Mouse (Mus musculus) CD4-positive, CD25-positive, alpha-beta regulatory T cell, adult 2 months (primary cell): ENCODE measurements around the gene Pdzk1ip1.

Experiments used
- DNase-seq: peaks from one replicate; pipeline ENCODE4 v3.0.0-alpha.2; 2012; ENCODE audit warnings: low read depth, low spot score

Pdzk1ip1 gene

DNA sequence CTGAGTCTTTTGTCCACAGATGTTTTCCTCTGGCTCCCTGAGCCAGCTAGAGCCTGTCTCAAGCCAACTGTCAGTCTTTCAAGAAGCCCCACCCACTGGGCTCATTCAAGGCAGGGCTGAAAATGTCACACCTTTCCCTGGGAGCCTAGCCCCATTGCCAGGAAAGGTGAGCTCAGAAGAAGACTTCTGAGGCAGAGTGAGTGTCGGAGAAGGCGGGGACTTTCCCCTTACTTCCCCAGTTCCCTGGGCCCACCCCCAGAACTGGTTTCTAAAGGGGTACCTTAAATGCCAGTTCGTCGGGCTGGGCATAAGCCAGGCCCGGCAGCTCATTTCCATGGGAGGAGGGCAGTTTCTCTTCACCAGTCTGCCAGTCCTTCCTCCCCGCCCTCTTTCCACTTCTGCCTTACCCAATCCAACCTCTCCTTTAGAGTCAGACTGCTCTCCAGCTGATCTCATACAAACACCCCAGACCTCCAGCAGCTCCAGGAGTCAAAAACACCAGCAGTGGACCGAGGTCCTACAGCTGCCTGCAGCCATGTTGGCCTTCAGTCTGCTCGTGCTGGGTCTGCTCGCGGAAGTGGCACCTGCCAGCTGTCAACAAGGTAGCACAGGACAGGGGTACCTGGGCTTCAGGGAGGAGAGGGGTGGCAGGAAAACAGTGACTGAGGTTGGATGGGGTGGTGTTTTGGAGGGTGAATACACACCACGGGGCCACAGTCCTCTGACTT, at the start of gene Pdzk1ip1:
TSS of gene Pdzk1ip1 (plus strand) at position 98 of the 728 bp plus-strand sequence.
- DNase-seq = peak; percentile 26

- no peak for DNase-seq
Observed at GRCm38 (mm10) chr4:115045621-115046020, 42.9 kb upstream of the Pdzk1ip1 start.

DNA sequence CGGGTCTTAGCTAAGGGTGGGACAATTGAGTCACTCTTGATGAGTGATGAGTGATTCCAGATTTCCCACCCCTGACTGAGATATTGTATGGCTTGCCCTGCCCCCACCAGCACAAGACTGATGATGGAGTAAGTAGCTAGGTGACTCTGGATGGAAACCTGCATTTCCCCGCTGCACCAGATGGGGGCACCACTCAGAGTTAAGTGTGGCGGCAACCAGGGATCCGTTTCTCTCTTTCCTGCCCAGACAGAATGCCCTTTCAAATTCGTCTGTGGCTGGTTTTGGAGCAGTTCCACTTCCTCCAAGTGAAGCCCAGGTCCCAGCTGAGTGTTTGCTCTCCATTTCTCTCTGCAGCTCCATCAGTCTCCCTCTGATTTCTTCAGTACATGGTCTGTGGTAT, 40.8 kb upstream of the Pdzk1ip1 start:
- peak; percentile 80 for DNase-seq

- no peak for DNase-seq
Observed at GRCm38 (mm10) chr4:115048190-115048589, 40.3 kb upstream of the Pdzk1ip1 start.

DNA sequence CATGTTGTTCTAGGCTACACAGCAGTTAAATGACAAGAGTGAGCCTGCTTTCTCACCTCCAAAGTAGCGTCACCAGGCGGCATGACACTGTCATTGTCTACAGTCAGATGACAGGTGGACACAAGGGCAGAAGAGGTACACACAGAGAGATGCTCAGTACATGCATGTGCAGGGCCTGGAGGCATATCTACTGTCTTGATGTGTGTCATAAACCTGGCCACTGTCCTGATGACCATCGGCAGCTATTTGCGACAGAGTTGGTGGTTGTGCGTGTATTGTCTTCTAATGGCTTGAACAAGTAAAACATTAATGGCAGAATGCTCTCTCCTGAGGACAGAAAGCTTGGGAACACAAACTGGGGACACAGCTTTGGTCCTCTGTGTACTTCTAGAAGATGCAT, 37.3 kb upstream of the Pdzk1ip1 start:
- no peak for DNase-seq

DNA sequence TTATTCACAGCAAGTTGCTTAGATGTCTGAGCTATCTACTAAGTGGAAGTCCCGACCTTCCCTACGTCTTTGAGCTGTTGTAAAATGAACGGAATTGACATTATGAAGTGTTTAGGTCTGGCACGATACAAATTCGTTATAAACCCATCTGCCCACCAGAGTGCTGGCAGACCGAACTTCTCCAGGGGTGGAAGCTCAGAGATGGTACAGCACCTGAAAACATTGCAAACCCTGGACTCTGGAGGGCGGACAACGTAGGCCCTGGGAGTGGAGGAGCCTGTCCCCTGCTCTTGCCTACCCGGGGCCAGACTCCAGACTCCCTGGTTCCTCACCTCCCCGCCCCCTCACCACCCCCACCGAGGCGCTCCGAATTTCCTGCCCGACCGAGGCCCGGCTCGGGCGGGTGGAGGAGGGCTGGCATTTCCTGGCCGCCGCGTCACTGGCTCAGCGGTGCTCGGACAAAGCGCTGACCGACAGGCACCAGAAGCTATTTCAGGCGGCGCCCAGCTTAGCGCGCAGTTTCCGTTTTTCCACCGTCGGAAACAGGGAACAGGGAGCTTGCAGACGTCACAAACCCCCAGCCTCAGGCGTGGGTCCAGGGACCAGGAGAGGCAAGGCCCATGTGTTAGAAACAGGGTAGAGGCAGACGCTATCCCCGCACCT, 36.0 kb upstream of the Pdzk1ip1 start:
- peak; percentile 28 for DNase-seq

GRCm38 (mm10) chr4:115055044-115055443, 33.5 kb upstream of the Pdzk1ip1 start:
- no peak for DNase-seq

DNA sequence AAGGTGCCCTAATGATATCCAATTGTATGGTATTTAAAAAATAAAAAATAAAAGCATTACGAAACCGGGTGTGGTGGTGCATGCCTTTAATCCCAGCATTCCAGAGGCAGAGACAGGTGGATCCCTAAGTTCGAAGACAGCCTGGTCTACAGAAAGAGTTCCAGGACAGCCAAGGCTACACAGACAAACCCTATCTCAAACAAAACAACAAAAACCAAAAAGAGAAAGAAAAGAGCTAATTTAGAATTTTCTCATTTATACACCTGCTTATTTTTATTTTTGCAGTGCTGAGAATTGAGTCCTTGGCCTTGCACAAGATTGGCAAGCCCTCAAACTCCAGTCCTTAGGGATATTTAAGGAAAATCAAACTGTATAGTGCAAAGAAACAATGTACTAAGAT, 32.8 kb upstream of the Pdzk1ip1 start:
- DNase-seq = no peak

DNA sequence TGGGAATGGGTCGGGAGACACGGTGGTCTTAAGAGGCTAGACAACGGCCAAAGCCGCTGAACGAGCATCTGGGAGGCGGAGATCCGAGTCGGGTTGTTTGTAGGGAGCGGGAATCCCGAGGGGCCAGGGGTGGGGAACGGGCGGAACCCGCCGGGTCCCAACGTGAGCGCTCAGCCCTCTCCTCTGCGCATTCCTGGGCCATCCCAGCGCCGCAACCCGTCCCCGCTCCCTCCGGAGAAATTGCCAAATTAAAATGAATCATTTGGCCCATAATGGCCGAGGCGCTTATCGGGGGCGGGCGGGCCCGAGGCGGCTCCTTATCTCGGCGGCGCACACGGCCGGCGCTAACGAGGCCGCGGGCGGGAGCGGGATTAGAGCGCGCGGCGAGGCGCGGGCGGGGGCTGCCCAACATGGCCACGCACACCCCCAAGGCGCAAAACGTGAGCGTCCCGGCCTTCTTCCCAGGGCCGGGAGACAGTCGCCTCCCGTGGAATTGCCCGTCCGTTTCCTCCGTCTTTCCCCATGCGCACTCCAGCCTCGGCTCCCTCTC, 32.1 kb upstream of the Pdzk1ip1 start, which contains the start of gene Tal1:
TSS of gene Tal1 (plus strand) at position 56 of the 550 bp plus-strand sequence.
- peak; percentile 36 for DNase-seq

GRCm38 (mm10) chr4:115056921-115057673, 31.4 kb upstream of the Pdzk1ip1 start:
- peak; percentile 60 for DNase-seq

DNA sequence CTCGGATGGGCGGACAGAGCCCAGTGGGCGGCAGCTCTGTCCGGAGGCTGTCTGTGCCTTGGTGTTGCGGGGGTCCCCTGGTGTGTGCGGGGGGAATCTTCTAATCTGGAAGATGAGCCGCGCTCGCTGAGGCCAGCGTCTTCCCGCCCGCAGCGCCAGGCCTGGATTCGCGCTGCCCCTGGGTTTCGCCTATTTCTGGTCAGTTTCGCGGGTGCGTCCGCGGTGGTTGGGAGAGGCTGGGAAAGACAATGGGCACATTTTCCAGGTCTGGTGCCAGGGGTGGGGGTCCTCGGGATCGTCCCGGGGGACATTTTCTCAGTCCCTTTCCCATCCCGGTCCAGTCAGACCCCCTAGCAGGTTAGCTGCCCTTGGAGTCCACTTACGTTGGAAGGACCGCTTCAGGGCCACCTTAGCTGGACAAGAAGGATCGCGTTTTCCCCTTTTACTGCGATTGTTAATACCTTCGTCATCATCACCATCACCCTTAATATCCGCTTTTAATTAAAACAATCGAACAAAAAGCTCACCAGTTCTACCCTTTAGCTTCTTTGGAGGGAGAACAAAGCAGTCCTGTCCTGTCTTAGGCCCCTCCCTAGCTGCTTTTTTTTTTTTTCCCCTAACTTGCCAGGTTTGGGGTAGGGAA, 30.7 kb upstream of the Pdzk1ip1 start:
- peak; percentile 19 for DNase-seq

GRCm38 (mm10) chr4:115058317-115058761, 30.2 kb upstream of the Pdzk1ip1 start:
- peak; percentile 56 for DNase-seq

- DNase-seq = no peak
Observed at GRCm38 (mm10) chr4:115058871-115059590, 29.5 kb upstream of the Pdzk1ip1 start.

DNA sequence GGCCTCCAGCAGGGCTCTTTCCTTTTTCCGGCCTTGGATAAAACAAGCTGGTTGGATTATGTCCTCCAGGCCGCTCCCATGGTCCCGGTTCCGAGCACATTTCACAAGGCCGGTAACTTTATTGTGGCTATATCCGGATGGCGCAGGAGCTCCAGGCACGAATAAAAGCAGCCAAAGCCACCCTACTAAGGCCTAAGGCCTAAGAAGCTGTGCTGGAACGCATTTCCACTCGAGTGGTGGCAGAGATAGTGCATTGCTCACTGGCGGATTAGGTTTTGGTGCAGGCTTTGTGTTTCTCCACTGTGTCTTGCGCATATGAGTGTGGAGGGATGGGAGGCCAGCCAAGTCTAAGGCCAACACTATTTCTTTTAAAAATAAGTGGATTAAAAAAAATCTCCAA, 28.6 kb upstream of the Pdzk1ip1 start:
- DNase-seq = no peak

GRCm38 (mm10) chr4:115060753-115061152, 27.8 kb upstream of the Pdzk1ip1 start:
- no peak for DNase-seq

DNA sequence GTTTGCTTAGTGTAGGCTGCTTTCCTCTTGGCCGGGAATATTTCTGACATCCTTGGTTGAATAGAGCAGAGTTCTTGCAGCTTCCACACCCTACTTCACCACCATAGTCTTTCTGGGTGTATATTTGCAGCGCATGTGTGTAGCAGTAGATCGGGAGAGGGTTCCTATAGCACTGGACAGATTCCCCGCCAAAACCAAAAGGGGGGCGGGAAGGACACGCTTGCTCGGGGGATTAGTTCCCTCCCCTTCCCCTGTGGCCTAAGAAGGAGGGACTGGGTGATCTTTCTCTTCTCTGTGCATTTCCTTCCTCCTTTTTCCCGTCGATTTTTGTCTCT, 26.0 kb upstream of the Pdzk1ip1 start:
- no peak for DNase-seq

GRCm38 (mm10) chr4:115062875-115063517, 25.5 kb upstream of the Pdzk1ip1 start:
- peak; percentile 44 for DNase-seq

GRCm38 (mm10) chr4:115063518-115064239, 24.8 kb upstream of the Pdzk1ip1 start:
- DNase-seq = no peak

DNA sequence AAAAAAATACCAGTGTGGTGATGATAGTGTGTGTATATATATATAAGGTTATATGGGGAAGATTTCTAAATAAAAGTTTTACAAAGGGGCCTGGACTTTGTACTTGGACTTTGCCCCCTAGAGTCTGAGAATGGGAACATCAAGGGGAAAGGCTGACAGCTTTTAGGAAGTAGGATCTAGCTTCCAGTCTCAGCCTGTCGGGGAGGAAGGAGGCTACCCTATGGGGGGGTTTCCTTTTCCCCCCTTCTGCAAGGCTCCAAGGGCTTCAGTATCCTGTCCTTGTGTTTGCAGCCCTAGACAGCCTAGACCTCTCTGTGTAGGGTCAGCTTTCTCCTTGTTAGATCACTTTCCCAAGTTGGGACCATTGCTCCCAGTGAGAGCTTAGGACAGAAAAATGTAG, 16.8 kb upstream of the Pdzk1ip1 start:
- DNase-seq = no peak

DNA sequence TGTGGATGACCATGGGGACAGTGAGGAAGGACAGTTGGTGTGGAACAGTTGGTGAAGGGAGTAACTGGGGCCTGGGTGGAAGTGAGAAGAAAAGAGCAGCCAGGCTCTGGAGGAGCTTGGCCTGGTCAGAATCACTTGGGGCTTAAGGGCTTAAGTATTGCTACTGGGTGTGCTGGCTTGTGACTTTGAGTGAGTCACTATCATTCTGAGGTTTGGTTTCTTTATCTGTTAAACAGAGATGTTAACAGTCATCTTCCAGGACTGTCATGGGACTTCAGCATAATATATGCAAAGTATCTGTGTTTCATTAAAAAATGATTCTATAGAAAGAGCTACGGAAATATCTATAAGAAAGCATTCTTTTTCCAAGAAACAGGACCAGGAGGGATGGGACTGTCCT, 13.7 kb upstream of the Pdzk1ip1 start:
- no peak for DNase-seq
